Mouse (Mus musculus) gastrocnemius, postnatal 25 days (tissue): ENCODE data around the gene Fitm1. TPM values are rescaled to one million over a fixed set of nuclear protein-coding genes. Genes with fewer than 3 reads are reported as not detected.

Experiments used
- DNase-seq: peaks from one replicate; pipeline ENCODE4 v3.0.0; 2022
- total RNA-seq, 2 experiments: library from RNA; stranded (reverse); gene quantifications; 1 replicate in 1 of 2; 2 replicates in 1 of 2; pipeline ENCODE4 v1.2.3; 2021

The Fitm1 gene
- total RNA-seq, 2 experiments from 2014 or later = 329 to 343 TPM

DNA sequence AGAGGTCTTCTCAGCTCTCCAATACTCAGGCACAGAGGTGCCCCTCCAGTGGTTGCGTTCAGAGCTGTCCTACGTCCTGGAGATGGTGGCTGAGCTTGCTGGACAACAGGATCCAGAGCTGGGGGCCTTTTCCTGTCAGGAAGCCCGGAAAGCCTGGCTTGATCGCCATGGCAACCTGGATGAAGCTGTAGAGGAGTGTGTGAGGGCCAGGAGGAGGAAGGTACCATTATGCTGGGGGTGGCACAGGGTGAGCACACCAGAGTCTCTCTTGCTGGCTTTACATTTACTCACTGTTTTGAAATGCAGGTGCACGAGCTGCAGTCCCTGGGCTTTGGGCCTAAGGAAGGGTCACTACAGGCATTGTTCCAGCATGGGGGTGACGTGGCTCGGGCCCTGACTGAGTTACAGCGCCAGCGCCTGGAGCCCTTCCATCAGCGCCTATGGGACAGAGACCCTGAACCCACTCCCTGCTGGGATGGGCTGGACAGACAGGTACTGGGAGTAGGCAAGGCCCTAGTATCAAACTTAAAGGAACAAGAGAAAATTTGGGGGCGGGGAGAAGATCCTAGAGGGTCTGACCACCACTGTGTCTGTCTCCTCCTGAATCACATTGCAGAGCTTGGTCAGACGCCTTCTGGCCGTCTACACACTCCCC, 20.7 kb downstream of the Fitm1 start:
- no peak for DNase-seq

DNA sequence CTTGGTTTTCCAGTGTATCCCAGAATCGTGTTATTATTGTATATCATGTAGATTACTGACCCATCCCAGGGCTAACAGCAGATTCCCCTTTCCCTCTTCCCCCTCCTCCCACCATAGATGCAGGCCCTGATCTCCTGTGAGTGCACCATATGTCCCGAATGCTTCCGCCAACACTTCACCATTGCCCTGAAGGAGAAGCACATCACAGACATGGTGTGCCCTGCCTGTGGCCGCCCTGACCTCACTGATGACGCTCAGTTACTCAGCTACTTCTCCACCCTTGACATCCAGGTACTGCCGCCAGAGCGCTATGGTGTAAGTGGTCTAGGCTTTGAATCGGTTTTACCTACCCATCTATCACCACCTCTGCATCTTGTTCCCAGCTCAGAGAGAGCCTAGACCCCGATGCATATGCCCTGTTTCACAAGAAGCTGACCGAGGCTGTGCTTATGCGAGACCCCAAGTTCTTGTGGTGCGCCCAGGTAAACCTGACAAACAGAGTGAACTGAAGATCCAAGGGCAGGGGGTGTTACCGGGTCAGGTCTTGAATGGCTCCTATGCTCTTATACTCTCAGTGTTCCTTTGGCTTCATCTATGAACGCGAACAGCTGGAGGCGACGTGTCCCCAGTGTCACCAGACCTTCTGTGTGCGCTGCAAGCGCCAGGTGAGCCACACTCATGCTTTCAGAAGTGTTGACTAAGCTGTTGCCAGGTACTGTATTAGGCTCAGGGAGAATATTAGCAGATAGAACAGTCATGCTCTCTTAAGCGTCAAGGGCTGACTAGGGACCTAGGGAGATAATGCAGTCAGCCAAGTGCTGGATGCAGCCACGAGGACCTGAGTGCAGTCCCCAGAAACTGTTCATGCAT, 23.3 kb downstream of the Fitm1 start:
- no peak for DNase-seq

DNA sequence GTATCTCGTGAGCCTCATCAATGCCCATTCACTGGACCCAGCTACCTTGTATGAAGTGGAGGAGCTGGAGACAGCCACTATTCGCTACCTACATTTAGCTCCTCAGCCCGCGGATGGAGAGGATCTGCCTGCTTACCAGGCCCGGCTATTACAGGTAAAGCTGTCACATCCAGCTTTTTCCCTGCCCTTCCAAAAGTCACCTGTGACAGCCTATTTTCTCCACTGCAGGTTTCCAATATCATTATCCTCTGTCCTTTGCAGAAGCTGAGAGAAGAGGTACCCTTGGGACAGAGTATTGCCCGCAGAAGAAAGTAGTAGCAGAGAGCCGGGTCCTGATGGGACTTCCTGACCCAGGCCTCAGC, 27.8 kb downstream of the Fitm1 start, which contains the start of gene Irf9:
Gene Irf9 (plus strand): TSS at position 301 of the 362 bp plus-strand sequence.
- DNase-seq = no peak

DNA sequence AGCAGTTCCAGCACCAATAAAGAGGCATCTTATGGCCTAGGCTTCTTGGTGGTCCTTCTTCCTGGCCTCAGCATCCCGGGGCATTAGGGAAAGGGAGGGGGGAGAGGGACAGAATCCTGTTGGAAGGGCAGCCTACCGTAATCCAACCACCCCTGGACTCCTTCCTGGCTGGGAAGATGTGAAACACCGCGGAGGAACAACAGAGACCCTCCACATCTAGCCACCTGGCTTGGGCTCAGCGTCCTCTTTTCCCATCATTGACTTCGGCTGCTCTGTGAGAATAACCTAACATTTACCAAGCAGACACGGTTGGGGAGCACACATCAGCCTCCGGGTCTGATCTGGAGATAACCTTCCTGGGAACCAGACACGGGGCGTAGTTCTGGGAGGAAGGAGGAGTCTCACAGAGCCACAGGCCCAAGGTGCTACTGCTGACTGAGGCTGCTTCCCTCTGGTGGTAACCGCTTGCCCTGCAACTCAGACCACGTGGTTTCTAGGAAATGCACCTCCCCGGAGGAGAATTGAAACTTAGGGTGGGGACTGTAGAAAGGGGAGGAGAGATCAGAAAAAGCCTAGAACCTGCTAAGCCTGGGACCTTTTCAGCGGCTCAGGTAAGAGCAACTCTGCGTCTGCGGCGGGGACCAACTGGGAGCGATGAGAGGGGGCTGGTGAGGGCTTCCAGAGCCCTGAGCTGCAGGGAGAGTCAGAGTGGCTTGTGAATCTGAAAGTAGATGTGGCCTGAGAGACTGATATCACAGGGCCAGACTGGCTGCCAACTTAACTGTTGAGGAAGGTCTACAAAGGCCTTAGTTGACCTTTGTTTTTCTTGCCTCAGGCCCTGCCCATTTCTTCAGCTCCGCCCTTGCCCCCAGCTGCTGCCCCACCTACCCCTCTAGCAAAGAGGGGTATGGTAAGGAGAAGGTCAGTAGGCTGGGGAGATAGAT, 28.5 kb downstream of the Fitm1 start:
- DNase-seq = peak; percentile 87

DNA sequence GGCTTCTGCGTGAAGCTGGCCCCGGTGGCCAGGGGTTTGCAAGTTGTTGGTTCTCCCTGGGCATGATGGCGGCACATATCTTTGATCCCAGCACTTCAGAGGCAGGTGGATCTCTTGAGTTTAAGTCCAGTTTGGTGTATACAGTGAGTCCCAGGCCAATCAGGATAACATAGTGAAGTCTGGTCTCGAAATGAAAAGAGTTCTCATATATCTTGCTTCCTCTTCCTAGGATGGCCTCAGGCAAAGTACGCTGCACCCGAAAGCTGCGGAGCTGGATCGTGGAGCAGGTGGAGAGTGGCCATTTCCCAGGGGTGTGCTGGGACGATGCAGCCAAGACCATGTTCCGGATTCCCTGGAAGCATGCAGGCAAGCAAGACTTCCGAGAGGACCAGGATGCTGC, 29.4 kb downstream of the Fitm1 start:
- DNase-seq = no peak

DNA sequence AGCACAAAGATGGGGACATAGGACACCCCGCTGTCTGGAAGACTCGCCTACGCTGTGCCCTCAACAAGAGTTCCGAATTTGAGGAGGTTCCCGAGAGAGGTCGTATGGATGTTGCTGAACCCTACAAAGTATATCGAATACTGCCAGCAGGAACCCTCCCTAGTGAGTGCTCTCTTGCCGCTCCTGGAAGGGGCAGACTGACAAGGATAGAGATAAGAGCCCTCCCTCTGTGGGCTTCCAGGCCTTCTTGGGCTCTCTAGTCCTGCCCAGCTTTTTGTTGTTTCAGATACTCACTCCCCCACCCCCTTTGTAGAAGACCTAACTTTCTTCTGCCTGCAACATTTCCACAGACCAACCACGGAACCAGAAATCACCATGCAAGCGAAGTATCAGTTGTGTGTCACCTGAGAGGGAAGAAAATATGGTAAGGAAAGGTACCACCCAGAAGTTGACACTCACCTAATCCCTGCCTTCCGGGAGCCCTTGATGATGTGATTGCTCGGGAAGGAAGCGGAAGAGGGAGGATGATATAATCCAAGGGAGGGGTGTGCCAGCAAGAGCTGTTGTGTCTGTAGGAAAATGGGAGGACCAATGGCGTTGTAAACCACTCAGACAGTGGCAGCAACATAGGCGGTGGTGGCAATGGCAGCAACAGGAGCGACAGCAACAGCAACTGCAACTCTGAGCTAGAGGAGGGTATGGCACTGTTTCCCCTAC, 30.5 kb downstream of the Fitm1 start:
- no peak for DNase-seq

DNA sequence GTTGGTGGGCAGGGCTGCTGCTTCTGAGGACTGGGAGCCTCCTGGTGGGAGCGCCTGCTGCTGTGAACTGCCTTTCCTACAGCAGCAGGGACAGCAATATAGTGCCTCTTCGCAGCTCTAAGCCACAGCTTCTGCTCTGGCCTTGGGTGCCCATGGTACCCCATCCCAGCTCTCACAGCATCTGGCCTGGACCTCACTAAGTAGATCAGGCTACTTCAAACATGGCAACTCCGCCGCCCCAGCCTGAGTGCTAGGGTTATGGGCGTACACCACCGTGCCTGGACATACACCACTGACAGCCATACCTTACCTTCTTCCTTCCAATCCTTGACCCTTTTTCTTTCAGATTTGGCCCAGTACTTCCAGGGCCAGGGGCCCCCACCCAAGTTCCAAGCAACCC, 32.9 kb downstream of the Fitm1 start:
- DNase-seq = no peak

DNA sequence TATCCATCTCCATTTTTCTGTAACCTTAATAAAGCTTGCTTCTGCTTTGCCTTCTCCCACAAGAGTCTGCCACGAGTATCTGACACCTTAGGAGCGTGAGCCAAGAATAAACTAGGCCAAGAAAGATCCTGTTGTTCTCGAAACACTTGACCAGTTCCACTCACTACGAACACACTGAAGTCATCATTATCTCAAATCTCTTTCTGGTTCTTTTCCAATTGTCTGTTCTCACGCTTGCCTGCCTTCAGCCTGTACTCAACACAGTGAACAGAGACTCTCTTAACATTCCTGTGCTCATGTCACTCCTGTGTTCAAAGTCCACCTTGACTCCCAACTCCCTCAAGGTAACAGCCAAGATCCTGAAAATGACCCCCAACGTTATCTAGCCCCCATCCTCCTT, 37.9 kb downstream of the Fitm1 start:
- DNase-seq = no peak

DNA sequence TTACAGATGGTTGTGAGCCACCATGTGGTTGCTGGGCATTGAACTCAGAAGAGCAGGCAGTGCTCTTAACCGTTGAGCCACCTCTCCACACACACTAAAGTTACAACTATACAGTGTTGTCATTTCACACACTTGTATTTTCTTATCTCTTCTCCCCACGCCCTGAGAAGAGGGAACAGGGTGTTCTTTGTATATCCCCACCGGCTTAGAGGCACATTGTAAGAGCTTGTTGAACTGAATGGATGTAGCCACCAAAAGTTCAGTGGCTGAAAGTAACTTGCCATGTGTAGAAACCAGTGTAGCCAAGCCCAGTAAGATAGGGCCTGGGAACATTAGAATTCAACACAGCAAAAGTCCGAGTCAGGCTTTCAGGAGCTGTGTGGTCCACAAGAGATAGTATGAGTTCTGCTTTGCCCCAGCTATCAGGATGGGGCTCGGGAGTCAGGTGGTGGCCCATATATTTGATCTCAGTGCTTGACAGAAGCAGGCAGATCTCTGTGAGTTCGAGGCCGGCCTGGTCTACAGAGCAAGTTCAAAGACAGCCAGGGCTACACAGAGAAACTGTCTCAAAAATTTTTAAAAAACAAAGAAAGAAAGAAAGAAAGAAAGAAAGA, 39.3 kb downstream of the Fitm1 start:
- no peak for DNase-seq

DNA sequence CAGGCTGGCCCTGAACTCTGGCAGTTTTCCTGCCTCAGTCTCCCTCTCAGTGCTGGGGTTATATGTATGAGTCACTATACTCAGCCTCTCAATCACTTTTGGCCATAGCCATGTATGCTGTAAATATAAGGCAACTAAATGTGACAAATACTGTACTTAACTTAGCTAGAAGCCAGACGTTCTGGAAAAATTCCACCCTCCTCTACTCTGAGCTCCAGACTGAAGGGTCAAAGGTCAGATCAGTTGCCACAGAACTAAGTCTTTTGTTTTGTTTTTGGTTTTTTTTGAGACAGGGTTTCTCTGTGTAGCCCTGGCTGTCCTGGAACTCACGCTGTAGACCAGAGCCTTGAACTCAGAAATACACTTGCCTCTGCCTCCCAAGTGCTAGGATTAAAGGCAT, 40.5 kb downstream of the Fitm1 start:
- DNase-seq = no peak

DNA sequence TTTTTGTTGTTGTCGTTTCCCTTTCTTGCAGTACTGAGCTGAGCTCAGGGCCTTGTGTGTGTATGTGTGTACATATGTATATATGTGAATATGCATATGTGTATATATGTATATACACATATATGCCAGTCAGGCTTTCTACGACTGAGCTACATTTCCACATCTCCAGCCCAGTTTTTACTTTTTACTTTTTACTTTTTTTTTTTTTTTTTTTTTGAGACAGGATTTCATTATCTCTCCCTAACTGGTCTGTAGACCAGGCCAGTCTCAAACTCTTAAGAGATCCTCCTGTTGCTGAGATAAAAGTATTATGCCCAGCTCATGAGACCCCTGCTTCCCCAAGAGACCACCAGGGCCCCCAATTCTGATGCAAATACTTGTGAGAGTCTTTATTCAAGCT, 41.4 kb downstream of the Fitm1 start:
- DNase-seq = no peak

DNA sequence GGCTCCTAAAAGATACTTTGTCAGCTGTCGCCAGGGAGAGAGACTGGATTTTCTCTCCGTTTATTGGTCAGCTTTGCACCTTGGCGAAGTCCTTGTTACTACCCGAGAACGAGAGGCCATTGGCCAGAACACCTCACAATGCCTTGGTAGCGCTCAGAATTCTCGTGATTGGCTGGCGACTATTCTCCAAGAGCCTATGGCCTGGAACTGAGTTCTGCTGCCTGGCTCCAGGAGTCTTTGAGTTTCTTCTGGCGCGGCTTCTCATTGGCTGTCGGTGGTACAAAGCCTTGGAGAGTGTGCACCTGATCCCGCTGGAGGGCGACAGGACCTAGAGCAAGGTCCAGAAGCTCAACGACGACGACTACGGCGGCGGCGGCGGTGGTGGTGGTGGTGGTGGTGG, 42.4 kb downstream of the Fitm1 start, which contains the start of gene Rec8:
Gene Rec8 (plus strand): TSS at position 216 of the 400 bp plus-strand sequence.
- no peak for DNase-seq

DNA sequence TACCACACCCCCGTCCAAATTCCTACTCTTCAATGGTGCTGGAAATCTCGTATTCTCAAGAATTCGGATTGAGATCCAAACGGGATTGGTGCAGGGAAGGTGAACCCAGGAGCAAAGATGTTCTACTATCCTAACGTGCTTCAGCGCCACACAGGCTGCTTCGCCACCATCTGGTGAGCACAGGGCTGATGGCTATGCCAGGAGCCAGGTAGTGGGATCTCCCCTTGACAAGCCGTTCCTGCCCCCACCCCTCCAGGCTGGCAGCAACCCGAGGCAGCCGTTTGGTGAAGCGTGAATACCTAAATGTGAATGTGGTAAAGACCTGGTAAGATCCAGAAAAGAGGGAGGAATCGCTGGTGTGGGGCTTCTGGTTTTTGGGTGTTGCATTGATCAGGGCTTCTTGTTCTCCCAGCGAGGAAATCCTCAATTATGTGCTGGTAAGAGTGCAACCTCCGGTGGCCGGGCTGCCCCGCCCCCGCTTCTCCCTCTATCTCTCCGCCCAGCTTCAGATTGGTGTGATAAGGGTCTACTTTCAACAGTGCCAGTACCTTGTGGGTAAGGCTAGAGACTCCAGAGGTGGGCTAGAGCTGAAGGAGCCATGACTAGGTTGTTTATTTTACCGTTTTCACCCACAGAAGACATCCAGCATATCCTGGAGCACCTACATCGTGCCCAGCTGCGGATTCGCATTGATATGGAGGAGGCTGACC, 43.2 kb downstream of the Fitm1 start:
- DNase-seq = no peak

Other genes starting within 250 kb of the Fitm1 start
- 10 to 100 TPM; 42.1 to 47.7 TPM for gene Dhrs4, start 96.9 kb upstream of the Fitm1 start, total RNA-seq
- gene Carmil3, start 85.0 kb upstream of the Fitm1 start, total RNA-seq = under 1 TPM; 0.33 to 0.40 TPM
- not detected for gene Cpne6, start 65.2 kb upstream of the Fitm1 start, total RNA-seq
- gene Nrl, start 50.6 kb upstream of the Fitm1 start, total RNA-seq = not detected
- gene Pck2, start 35.4 kb upstream of the Fitm1 start, total RNA-seq = 1 to 10 TPM; 4.7 to 6.9 TPM
- gene Dcaf11, start 15.6 kb upstream of the Fitm1 start, total RNA-seq = 100 to 1,000 TPM in 1 of 2 experiments, 10 to 100 TPM in 1; 97.3 to 105 TPM
- gene A730061H03Rik, start 15.2 kb upstream of the Fitm1 start, total RNA-seq = not detected
- 10 to 100 TPM; 66.4 to 67.6 TPM for gene Psme1, start 2.5 kb downstream of the Fitm1 start, total RNA-seq
- gene Emc9, start 9.7 kb downstream of the Fitm1 start, total RNA-seq = 10 to 100 TPM; 33.4 to 34.1 TPM
- gene Psme2, start 15.5 kb downstream of the Fitm1 start, total RNA-seq = 10 to 100 TPM; 42.9 to 58.4 TPM
- 10 to 100 TPM; 11.1 to 20.7 TPM for gene Rnf31, start 16.1 kb downstream of the Fitm1 start, total RNA-seq
- gene Irf9, start 28.0 kb downstream of the Fitm1 start, total RNA-seq = 1 to 10 TPM; 4.1 to 5.4 TPM
- gene Rec8, start 42.4 kb downstream of the Fitm1 start, total RNA-seq = under 1 TPM in 1 of 2 experiments, not detected in 1; 0.54 TPM
- 10 to 100 TPM; 56.8 to 76.0 TPM for gene Ipo4, start 60.3 kb downstream of the Fitm1 start, total RNA-seq
- gene Gm49378, start 62.3 kb downstream of the Fitm1 start, total RNA-seq = 1 to 10 TPM in 1 of 2 experiments, under 1 TPM in 1; 0.72 to 1.2 TPM
- 10 to 100 TPM; 15.8 to 17.6 TPM for gene Tm9sf1, start 68.2 kb downstream of the Fitm1 start, total RNA-seq
- gene Tssk4, start 74.6 kb downstream of the Fitm1 start, total RNA-seq = under 1 TPM in 1 of 2 experiments, not detected in 1; 0.24 TPM
- gene Mdp1, start 84.9 kb downstream of the Fitm1 start, total RNA-seq = 10 to 100 TPM; 15.0 to 17.3 TPM
- 1 to 10 TPM; 2.4 to 3.3 TPM for gene Gmpr2, start 96.3 kb downstream of the Fitm1 start, total RNA-seq
- gene Nedd8, start 96.5 kb downstream of the Fitm1 start, total RNA-seq = 100 to 1,000 TPM; 180 to 191 TPM
- gene Tinf2, start 106.2 kb downstream of the Fitm1 start, total RNA-seq = 1 to 10 TPM; 7.5 to 8.2 TPM
- not detected for gene Tgm1, start 138.3 kb downstream of the Fitm1 start, total RNA-seq
- gene Rabggta, start 146.6 kb downstream of the Fitm1 start, total RNA-seq = 10 to 100 TPM; 10.3 TPM
- 10 to 100 TPM; 29.4 to 32.7 TPM for gene Dhrs1, start 170.1 kb downstream of the Fitm1 start, total RNA-seq
- gene Nop9, start 170.1 kb downstream of the Fitm1 start, total RNA-seq = 10 to 100 TPM; 11.3 to 12.0 TPM
- gene Cideb, start 182.8 kb downstream of the Fitm1 start, total RNA-seq = not detected
- gene Ltb4r2, start 185.8 kb downstream of the Fitm1 start, total RNA-seq = under 1 TPM in 1 of 2 experiments, not detected in 1; 0.10 TPM
- gene Ltb4r1, start 190.3 kb downstream of the Fitm1 start, total RNA-seq = not detected
- gene Adcy4, start 208.5 kb downstream of the Fitm1 start, total RNA-seq = 1 to 10 TPM; 6.4 to 6.5 TPM
- gene Ripk3, start 213.2 kb downstream of the Fitm1 start, total RNA-seq = 1 to 10 TPM; 1.3 to 1.7 TPM
- 1 to 10 TPM; 3.2 to 5.9 TPM for gene Nfatc4, start 247.5 kb downstream of the Fitm1 start, total RNA-seq